Mouse (Mus musculus): Measurements from ENCODE around the gene Aspscr1.
"Not testable (repeated sequence)": the region's sequence is repeated elsewhere in the genome, so short reads cannot be mapped to it uniquely, and the experiment has no call there.

Gene Aspscr1

GRCm38 (mm10) chr11:120642939-120643600 is 29.7 kb upstream of the Aspscr1 start:
- DNase-seq: no peak

GRCm38 (mm10) chr11:120643601-120643987 is 29.2 kb upstream of the Aspscr1 start, which contains the start of gene Pycr1:
Pycr1 (minus strand) TSS chr11:120643769.
- DNase-seq: peak; percentile 97

DNA sequence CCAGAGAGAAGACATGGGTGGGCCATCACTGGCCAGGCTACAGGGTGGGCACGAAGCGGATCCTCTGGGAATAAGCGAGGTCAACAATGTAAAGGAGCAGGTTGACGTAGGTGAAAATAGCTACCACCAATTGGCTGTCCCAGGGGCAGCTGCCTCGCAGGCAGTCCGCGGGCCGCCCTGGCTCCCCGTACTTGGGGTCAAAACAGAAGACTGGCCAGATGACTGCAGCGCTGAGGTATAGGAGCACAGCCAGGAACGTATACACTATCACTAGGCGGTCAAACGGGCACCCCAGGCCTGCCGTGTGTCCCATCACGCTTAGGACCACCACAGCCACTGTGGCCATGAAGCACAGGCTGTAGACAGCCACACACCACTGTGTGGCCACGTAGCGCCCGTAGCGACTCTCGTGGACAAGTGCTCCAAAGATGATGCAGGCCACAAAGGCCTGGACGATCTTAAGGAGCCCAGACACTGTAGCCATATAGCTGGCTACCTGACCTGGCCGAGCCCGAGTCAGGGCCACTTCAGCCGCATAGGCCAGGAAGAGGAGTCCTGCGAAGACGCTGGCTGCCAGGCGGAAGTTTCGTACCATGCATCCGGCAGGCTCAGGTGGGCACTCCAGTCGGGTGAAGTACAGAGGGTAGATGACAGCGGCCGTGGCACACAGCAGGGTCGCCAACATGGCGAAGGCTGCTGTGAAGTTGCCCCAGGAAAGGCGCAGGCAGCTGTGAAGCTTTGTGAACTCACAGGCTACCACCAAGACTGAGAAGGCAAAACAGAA is 25.5 kb upstream of the Aspscr1 start:
- no peak for DNase-seq

DNA sequence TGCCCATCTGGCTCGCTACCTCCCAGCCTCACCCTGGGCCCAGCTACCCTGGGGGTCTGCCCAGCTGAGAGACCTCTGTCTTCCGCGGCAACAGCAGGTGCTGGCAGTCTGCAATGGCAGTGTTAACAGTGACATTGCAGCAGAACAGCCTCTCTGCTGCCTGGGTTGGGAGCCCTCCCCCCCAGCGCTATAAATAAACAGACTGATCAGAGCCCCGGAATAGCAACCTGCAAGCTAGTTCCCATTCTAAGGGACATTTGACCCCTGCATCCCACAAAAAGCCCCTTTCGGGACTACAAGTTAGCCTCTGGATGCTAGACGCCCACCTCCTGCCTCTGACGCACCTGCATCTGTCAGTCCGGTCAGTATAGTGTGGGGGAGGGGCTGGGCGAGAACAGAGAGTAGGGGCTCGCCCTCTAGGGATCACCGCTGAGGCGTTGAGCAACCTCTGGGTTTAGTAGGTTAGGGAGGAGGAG is 24.7 kb upstream of the Aspscr1 start, which contains the start of gene Myadml2:
Myadml2 (minus strand) TSS at position 158 of the 476 bp plus-strand sequence.
- no peak for DNase-seq

- no peak for DNase-seq
Observed at GRCm38 (mm10) chr11:120651872-120652271, 20.9 kb upstream of the Aspscr1 start.

DNA sequence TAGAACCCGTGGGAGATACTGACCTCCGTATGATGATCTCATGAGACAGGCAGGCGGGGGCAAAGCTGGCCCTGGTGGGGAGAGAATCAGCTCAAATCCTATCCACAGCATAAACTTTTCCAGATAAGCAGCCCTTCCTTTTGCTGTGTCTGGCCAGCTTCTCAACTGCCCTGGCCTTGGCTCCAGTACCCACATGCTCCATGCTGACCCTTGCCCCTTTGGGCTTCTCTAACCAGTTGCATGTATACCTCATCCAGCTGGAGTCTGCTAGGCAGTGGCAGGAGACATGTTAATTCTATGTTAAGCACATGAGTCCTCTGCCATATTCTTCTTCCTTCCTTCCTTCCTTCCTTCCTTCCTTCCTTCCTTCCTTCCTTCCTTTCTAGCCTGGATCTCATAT is 18.0 kb upstream of the Aspscr1 start:
- DNase-seq: no peak

DNA sequence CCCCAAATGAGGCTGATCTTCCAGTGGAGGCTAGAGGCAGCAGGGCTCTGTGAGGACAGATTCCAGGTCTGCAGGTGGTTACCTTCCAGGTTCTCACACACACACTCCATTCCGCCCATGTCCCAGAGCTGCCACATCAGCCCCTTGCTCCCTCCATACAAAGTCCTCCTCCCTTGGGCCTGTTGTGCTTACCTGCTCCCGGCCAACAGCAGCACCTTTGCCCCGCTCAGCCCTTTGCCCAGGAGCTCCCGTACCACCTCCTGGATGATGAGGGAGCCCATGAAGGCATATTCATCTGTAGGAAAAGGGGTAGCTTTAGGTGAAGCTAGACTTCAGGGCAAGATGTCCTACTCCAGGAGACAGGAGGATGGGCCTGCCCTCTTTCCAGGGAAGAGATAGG is 15.5 kb upstream of the Aspscr1 start:
- DNase-seq: no peak

- peak; percentile 93 for DNase-seq
Observed at GRCm38 (mm10) chr11:120658876-120659410, 13.8 kb upstream of the Aspscr1 start.

GRCm38 (mm10) chr11:120659509-120660300 is 13.1 kb upstream of the Aspscr1 start:
- no peak for DNase-seq

GRCm38 (mm10) chr11:120660301-120661075 is 12.3 kb upstream of the Aspscr1 start:
- peak; percentile 79 for DNase-seq

GRCm38 (mm10) chr11:120661076-120661460 is 11.7 kb upstream of the Aspscr1 start, which contains the start of gene Notum:
Notum (minus strand) TSS chr11:120661175.
- DNase-seq: no peak

DNA sequence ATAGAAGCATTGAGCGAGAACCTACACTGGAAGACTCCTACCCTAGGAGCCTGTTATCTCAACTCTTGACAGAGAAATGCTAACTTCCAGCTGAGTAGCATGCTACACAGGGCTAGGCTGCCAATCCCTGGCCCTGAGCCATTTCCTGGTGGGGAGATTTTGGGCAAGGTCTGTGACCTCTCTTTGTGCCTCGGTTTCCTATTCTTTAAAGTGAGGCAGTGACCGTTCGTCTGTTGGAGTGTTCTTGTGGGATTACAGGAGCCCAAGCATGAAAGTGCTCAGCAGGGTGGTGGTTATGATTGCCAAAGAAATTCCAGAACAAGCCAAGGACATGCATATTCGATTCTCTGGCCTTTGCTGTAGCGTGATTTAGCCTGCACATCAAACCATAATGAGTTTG is 10.0 kb upstream of the Aspscr1 start:
- no peak for DNase-seq

DNA sequence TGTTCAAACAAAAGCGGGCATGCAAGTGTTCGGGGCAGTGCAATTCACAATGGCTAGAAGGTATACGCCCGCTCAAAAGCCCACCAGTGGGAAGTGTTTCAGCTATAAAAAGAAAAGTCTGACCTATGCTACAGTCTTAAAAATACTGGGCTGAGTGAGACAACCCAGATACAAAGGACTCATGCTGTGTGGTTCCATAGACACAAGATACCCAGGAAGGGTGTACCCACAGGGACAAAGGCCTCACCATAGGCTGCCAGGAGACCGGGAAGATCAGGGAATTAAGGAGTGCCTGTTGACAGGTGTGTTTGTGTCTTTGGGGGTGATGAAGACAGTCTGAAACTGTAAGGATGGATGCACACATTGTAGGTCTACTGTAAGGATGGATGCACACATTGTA is 9.1 kb upstream of the Aspscr1 start:
- DNase-seq: no peak

GRCm38 (mm10) chr11:120665406-120665805 is 7.4 kb upstream of the Aspscr1 start:
- peak; percentile 83 for DNase-seq

DNA sequence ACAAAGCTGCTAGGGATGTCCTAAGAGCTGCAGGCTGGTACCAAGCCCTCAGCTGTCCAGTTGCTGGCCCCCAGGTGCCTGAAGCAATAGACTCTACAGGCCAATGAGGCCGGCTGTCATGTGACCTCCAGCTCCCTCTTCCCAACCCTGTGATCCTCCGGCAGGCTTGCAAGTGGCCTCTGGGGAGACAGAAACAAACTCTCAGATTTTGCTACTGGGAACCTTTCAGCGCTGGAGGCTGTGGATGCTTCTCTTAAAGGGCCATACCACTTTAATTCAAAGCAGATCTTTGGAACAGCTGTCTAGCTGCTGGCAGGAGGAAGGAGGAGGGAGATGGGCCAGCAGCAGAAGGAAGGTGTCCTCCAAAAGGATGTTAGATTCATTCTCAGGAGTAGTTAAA is 6.2 kb upstream of the Aspscr1 start:
- peak; percentile 45 for DNase-seq

DNA sequence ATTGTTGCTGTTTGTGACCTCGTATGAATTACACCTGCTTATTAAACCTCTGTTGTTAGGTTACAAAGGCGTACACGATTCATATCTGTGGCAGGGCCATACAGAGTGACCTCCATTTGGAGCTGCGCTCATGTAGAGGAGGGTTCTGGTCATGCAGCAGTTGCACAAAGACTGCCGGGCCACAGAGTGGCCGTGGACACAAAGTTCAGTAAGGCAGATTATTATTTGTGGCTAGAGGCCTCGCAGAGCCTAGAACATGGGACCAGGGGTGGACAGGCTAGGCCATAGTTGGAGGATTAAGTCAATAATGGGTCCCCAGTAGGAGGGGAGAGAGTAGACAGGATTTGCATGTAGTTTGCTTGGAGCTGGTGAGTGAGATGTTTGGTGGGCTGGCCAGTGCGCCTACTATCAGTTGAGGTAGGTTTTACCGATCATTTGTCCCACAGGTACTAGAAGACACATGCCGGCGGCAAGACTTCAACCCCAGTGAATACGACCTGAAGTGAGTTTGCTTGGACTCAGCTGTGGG is 885 bp downstream of the Aspscr1 start:
- DNase-seq: no peak

GRCm38 (mm10) chr11:120675875-120676274 is 3.1 kb downstream of the Aspscr1 start:
- DNase-seq: not testable (repeated sequence)

GRCm38 (mm10) chr11:120676951-120677350 is 4.2 kb downstream of the Aspscr1 start:
- DNase-seq: no peak

DNA sequence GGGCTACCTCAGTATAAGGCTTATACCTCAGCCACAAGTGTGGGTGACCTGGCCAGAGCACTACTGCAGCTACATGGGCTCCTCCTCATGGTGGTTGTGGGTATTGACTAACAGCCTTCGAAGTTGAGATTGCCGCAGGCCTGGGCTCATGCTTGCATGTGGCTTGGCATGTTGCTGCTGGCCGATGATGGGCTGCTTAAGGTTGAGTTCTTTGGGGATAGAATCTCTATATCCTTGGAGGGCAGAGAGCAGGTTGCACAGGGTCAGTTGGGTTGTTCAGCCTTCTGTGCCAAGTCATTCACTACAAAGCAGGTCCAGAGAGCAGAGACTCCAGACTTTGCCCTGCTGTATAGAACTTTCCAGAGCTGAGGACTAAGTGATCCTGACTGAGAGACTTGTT is 7.1 kb downstream of the Aspscr1 start:
- DNase-seq: peak; percentile 66

DNA sequence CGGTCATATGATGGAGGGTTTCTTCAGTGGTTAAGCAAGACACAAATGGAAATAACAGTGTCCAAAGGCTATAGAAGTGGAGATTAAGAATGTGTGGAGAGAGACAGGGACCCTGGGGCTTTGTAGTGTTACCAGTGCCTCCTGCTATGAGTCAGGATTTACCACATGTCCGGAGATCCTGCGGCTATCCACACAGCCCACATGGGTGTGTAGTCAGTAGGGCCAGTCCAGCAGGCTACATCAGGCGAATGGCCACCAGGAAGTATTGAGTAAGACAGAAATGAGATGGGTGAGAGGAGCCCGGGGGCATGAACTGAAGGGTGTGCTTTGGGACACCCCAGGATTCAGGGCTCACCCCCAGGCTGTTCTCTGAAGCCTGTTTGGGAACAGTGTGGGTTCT is 9.9 kb downstream of the Aspscr1 start:
- DNase-seq: no peak

DNA sequence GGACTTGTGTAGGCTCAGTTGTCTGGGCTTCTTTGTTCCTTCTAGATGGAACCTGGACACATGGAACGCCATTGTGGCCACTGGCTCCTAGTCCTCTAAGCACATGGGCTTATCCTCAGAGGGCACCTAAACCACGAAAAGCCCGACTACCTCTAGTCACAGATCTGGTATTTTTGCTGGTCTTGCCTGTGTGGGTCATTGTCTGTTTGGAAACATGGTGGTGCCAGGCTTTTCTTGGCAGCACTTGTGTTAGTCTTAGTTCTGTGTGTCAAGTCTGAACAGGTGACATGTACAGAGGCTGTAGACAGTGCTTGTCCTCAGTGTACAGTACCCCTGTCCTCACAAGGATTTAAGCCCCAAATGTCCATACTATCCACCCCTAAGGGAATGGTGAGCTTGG is 10.8 kb downstream of the Aspscr1 start:
- no peak for DNase-seq

DNA sequence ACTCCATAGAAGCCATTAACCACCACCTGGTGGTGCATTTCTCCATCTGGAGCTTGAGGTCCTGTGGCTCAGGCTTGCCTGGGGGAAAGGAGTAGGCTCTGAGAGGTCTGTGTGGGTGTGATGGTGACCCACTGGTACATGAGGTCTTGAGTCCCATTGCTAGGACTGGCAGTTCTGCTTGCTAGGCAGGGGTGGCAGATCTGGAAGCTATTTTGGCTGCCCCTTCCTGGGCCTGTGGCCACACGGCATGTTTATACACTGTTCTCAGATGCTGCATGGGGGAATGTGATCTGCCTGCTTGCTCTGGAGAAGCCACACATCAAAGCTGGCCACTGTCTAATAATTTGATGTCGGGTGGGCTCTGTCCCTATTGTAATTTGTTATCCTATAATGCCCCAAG is 11.3 kb downstream of the Aspscr1 start:
- DNase-seq: no peak
